17 mouse cellular contexts compared by ENCODE assay signal in genomic region chr9:72204357-72204905, GRCm38 (mm10).
"Had no signal": no experiment of that assay in that cellular context is flagged by ENCODE, and none has a peak within 500 bp of the region (broad histone marks: within the 10 kb centered on the region; RNA-seq: fewer than 3 reads in every experiment).

No protein-coding gene starts in this region.

- H3K4me3 ChIP-seq: liver, embryonic 15.5 days; lung, embryonic 15.5 days; megakaryocyte, embryonic 14.5 days; midbrain, embryonic 12.5 days; neural tube, embryonic 12.5 days; stomach, embryonic 15.5 days had no signal

- H3K27me3 ChIP-seq: liver, embryonic 15.5 days; lung, embryonic 15.5 days; midbrain, embryonic 12.5 days; neural tube, embryonic 12.5 days; stomach, embryonic 15.5 days had no signal

- H3K4me2 ChIP-seq: liver, embryonic 15.5 days; lung, embryonic 15.5 days; midbrain, embryonic 12.5 days; neural tube, embryonic 12.5 days; stomach, embryonic 15.5 days had no signal

- DNase-seq: liver, postnatal 0 days; lung, adult 2 months; lung, postnatal 14 days; lung, postnatal 36 days; midbrain, embryonic 14.5 days; right cerebral cortex, postnatal 14 days; thymus, adult 2 months; thymus, postnatal 4 days had no signal

- H3K27ac ChIP-seq: liver, embryonic 15.5 days; lung, embryonic 15.5 days; macrophage; midbrain, embryonic 12.5 days; neural tube, embryonic 12.5 days; stomach, embryonic 15.5 days; stomach, postnatal 0 days had no signal

- ATAC-seq: liver, postnatal 0 days; lung, postnatal 0 days had no signal

- H3K4me1 ChIP-seq: liver, embryonic 15.5 days; lung, embryonic 15.5 days; megakaryocyte, embryonic 14.5 days; midbrain, embryonic 12.5 days; neural tube, embryonic 12.5 days; stomach, embryonic 15.5 days had no signal

- H3K9ac ChIP-seq: liver, embryonic 15.5 days; liver, postnatal 0 days; lung, embryonic 15.5 days; midbrain, embryonic 12.5 days; neural tube, embryonic 12.5 days; stomach, embryonic 15.5 days had no signal

- H3K9me3 ChIP-seq: liver, embryonic 15.5 days; lung, embryonic 15.5 days; midbrain, embryonic 12.5 days; neural tube, embryonic 12.5 days; stomach, embryonic 15.5 days had no signal

- H3K36me3 ChIP-seq: liver, embryonic 15.5 days; lung, embryonic 15.5 days; midbrain, embryonic 12.5 days; neural tube, embryonic 12.5 days; stomach, embryonic 15.5 days had no signal
